ENCODE assay signal across 8 mouse cellular contexts in the genomic region with DNA sequence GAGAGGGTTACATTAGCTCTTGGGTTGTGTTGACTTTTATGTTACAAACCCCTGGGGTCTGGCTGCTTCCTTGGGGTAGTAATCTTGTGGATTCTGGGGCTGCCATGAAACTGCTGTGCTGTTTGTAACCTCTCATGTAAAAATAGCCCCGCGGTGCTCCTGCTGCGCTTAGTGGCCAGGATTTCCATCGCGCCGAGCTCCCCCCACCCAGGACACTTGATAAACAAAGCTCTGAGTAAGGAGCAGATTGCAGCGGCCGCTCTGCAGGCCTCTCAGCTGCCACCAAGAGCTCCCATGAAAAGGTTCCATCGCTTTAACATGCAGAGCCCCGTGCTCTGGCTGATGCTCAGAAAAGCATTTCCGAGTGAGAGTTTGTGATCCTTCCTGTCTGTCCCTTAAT. TPM values are rescaled to one million over a fixed set of nuclear protein-coding genes. Genes with fewer than 3 reads are reported as not detected.
A peak's percentile ranks its signal among the peaks of the same experiment; 100 is the strongest.
DNase-seq lines count a peak whose midpoint lies in the region; TF ChIP-seq lines count a peak whose summit lies in the region.

No protein-coding gene starts in this region.

- peak; percentile 59 for DNase-seq in adrenal gland, adult 2 months
- no peak for DNase-seq in adrenal gland, postnatal 4 days (ENCODE audit: low spot score in 2 of 2)
- DNase-seq in ZHBTc4 (ENCODE audit: low read depth, low spot score) = peak; percentile 23
- peak; percentile 33 for DNase-seq in forebrain, embryonic 10.5 days (ENCODE audit: extremely low spot score, low spot score)
- peak; percentile 42 for DNase-seq in hindbrain, embryonic 10.5 days (ENCODE audit: low spot score)
- peak; percentile 25 for DNase-seq in lung, adult 2 months
- peak; percentile 11 for DNase-seq in right cerebral cortex, postnatal 4 days
- no peak for DNase-seq in B cell, adult 2 months

- no peaks in the 10 kb centered on the region for H3K36me3 ChIP-seq in forebrain, embryonic 10.5 days (replicated peaks)
- H3K36me3 ChIP-seq in hindbrain, embryonic 10.5 days = no peaks in the 10 kb centered on the region

- H3K9me3 ChIP-seq in forebrain, embryonic 10.5 days = no peaks in the 10 kb centered on the region
- no peaks in the 10 kb centered on the region for H3K9me3 ChIP-seq in hindbrain, embryonic 10.5 days

- peak overlapping the region; percentile 84 for H3K27ac ChIP-seq in forebrain, embryonic 10.5 days
- H3K27ac ChIP-seq in hindbrain, embryonic 10.5 days = peak overlapping the region; percentile 81

- 3% methylated on average over 11 of the region's 11 CpGs for WGBS in forebrain, embryonic 10.5 days
- WGBS in hindbrain, embryonic 10.5 days = 3% methylated on average over 11 of the region's 11 CpGs
- WGBS in lung, adult 2 months = 14% methylated on average over 11 of the region's 11 CpGs

- H3K4me3 ChIP-seq in forebrain, embryonic 10.5 days = peak overlapping the region; percentile 4; the same call in 1 of the 2 replicates
- H3K4me3 ChIP-seq in hindbrain, embryonic 10.5 days = peak overlapping the region; percentile 27
- no peak overlapping the region for H3K4me3 ChIP-seq in lung, adult 2 months (replicated peaks; ENCODE audit: extremely low read depth, low read depth, low read length)

- peaks cover 5% of the 10 kb centered on the region for H3K27me3 ChIP-seq in forebrain, embryonic 10.5 days (ENCODE audit: poor library complexity, severe bottlenecking)
- 0 out of 2 replicates have a peak, but pooled peaks cover 3% of the 10 kb centered on the region for H3K27me3 ChIP-seq in hindbrain, embryonic 10.5 days (ENCODE audit: insufficient read depth, poor library complexity, severe bottlenecking)

- peaks cover 34% of the 10 kb centered on the region for H3K4me1 ChIP-seq in forebrain, embryonic 10.5 days
- H3K4me1 ChIP-seq in hindbrain, embryonic 10.5 days (replicated peaks) = peaks cover 25% of the 10 kb centered on the region
- peaks cover 23% of the 10 kb centered on the region for H3K4me1 ChIP-seq in lung, adult 2 months (ENCODE audit: control insufficient read depth, insufficient read depth, low read length)

- TF ChIP-seq CTCF in lung, adult 2 months (IDR thresholded peaks at IDR 0.05; ENCODE audit: insufficient read depth, low read length) = no peak

- peak; percentile 19; the same call in 1 of the 2 replicates for TF ChIP-seq POLR2A in lung, adult 2 months (IDR thresholded peaks at IDR 0.05; ENCODE audit: borderline replicate concordance, extremely low read depth, low read depth, low read length)

RNA-seq across cellular contexts. Expression of gene Fam214a, which starts 22.1 kb away (rescaled TPM):
- total RNA-seq in adrenal gland, adult 2 months (2021) = 10 to 100 TPM; 80.1 to 86.7 TPM
- 16.7 and 21.1 TPM in 2 replicates for polyA plus RNA-seq in adrenal gland, adult 2 months (2012; rRNA removed)
- 10 to 100 TPM; 90.2 to 99.4 TPM for total RNA-seq in adrenal gland, postnatal 4 days (2021)
- 8.0 and 10.3 TPM in 2 replicates for polyA plus RNA-seq in forebrain, embryonic 10.5 days (2016; fragmentation: Nextera tagmentation; extraction: Ambion mirVana)
- polyA plus RNA-seq in hindbrain, embryonic 10.5 days (2016; fragmentation: Nextera tagmentation; extraction: Ambion mirVana) = 8.6 and 13.1 TPM in 2 replicates
- 8.8 and 11.8 TPM in 2 replicates for polyA plus RNA-seq in lung, adult 2 months (2012; rRNA removed)

Comparison
In these comparisons a context has a peak if more than half of its experiments do, and no peak if none do; other contexts are left out.
1. DNase-seq: peak in adrenal gland, adult 2 months (single experiment), ZHBTc4 (single experiment), forebrain, embryonic 10.5 days (single experiment), hindbrain, embryonic 10.5 days (single experiment), lung, adult 2 months (single experiment) and right cerebral cortex, postnatal 4 days (single experiment); none in adrenal gland, postnatal 4 days (0 of 2) and B cell, adult 2 months (0 of 2).